Mouse (Mus musculus): ENCODE data around the gene Slc30a2. TPM values are rescaled to one million over a fixed set of nuclear protein-coding genes. Genes with fewer than 3 reads are reported as not detected.
"Not testable (repeated sequence)": the region's sequence is repeated elsewhere in the genome, so short reads cannot be mapped to it uniquely, and the experiment has no call there.

The Slc30a2 gene
- total RNA-seq, 4 experiments from 2014 or later, result 3.4 to 20.1 (median 11.8) TPM

- DNase-seq (ENCODE audit: low spot score in 2 of 2), result peak; percentile 55 to 70
Measured at GRCm38 (mm10) chr4:134356591-134357460, 13.8 kb downstream of the Slc30a2 start.

DNA sequence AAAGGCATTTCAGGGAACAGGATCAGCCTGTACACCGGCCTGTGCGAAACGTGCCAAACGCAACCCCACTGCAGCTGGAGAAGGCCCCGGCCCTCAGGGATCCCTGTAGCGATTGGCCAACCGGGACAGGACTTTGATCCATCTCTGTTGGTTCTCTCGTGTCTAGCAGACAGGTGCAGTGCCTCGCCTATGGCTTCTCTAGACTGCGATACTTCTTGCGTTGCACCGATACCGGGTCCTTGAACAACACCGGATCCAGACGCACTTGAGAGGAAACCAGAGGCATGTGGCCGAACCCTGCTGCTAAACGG is 14.4 kb downstream of the Slc30a2 start:
- no peak for DNase-seq (ENCODE audit: low spot score in 2 of 2)

DNA sequence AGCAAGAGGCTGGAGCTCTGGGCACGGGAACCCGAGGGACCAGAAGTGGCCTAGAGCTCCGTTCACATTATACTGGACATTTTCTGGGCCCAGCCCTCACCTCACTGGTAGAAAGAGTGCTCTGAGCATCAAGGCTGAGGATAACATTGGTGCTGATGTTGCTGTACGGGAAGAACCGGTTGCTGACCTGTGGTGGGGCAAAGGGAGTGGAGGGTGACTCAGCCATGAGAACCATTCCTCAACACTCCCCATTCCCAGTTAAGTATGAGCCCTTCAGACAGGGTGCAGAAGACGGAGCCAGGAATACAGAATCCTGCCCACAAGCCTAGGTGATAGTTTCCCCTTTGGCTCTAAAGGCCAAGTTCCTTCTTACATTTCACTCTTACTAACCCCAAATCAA is 16.7 kb downstream of the Slc30a2 start:
- no peak for DNase-seq (ENCODE audit: low spot score in 2 of 2)

DNA sequence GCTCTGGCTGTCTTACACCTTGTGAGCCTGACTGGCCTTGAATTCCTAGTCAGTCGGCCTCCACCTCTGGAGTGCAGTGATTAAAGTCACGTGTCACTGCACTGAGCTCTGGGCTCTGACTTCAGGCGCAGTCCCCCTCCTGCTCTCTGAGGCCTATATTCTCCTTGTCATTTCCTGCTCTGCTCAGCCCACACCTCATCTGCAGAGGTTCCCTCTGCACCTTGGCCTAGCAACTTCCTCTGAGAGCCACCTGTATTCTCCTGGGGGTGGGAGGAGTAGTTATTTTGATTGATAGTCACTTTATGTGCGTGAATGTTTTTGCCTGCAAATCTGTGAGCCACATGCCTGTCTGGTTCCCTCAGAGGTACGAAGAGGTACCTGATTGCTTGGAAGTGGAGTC is 18.2 kb downstream of the Slc30a2 start:
- DNase-seq (ENCODE audit: low spot score in 2 of 2), result no peak

DNA sequence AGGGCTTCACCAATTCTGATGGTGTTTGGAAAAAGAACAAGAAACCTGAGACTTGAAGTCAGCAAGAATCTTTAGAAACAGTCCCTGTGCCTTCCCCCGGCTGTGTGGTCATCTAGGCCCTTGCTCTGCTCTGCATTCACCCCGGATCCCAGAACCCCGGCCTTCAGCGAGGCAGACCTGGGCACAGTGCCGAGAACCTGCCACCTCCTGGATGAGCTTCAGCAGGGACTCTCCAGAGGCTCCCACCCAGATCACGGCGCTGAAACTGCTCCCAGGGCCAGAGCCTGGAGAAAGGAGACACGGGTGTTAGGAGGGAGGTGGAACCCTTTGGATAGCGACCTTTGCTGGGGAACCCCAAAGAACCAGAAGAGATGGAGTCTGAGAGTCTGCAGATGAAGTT is 19.1 kb downstream of the Slc30a2 start:
- DNase-seq (ENCODE audit: low spot score in 2 of 2), result no peak

DNA sequence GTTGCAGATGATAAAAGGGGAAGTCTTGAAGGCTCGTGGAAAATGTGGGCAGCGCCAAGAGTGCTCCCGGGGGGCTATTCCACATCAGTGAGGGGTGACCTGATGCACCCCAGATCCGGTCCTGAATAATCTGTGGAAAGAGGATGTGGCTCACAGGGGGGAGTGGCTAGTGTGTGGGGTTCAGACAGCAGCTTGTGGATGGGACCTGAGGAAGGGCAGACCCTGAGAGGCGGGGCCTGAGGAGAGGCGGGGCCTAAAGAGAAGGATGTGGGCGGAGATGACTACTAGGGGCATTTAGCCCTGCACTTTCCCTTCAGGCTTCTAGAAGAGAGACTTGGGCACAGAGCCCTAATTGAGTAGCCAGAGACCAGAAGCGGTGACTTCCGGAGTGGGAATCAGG is 19.6 kb downstream of the Slc30a2 start:
- no peak for DNase-seq (ENCODE audit: low spot score in 2 of 2)

- DNase-seq (ENCODE audit: low spot score in 2 of 2), result no peak
Measured at GRCm38 (mm10) chr4:134365280-134365679, 22.3 kb downstream of the Slc30a2 start.

DNA sequence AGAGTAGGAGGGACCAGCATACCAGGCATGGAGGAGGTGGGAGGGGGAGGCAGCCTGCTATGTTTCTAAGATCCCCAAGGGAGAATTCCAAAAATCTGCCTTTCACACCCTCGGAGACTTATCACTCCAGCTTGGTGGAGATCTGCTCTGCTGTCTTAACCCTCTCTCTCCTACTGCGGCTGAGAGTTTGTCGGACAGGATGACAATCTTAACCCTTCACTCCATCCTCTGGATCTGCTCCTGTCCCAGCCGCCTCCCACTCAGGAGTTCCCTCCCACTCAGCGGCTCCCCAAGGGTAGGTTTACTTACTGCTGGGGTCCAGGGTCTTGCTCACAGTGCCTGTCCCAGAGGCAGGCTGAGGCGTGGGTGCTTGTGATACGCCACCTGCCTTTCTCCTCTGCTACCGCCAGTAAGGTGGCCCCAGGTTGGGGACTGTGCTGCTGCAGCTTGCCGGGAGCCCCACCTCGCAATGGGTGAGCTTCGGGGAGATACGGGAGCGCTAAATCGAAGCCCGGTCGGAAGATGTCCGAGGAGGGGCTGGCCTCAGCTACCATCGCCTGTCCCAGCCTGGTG is 27.8 kb downstream of the Slc30a2 start:
- no peak for DNase-seq (ENCODE audit: low spot score in 2 of 2)

- DNase-seq (ENCODE audit: low spot score in 2 of 2), result peak in 1 of 2 experiments; percentile 26
Measured at GRCm38 (mm10) chr4:134371316-134371855, 28.4 kb downstream of the Slc30a2 start.

GRCm38 (mm10) chr4:134372294-134372747 is 29.3 kb downstream of the Slc30a2 start:
- peak; percentile 63 to 78 for DNase-seq (ENCODE audit: low spot score in 2 of 2)

DNA sequence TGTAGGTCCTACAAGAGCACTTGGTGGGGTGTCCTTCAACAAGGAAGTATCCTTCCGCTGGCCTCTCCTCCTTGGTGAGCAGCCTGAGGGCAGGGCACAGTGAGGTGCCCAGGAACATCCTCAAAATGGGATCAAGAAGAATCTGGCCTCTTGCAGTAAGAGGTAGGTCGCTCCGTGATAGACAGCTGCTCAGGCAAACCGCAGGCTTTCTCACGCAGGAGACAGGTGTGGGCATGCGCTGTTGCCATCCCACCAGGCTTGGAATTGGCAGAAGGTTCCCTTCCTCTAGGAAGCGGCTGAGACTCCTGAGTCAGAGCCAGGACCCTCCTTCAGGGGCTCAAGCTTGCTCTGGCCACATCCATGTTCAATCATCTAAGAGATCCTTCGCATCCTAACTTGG is 30.3 kb downstream of the Slc30a2 start:
- no peak for DNase-seq (ENCODE audit: low spot score in 2 of 2)

- DNase-seq (ENCODE audit: low spot score in 2 of 2), result no peak
Measured at GRCm38 (mm10) chr4:134374306-134374705, 31.3 kb downstream of the Slc30a2 start.

DNA sequence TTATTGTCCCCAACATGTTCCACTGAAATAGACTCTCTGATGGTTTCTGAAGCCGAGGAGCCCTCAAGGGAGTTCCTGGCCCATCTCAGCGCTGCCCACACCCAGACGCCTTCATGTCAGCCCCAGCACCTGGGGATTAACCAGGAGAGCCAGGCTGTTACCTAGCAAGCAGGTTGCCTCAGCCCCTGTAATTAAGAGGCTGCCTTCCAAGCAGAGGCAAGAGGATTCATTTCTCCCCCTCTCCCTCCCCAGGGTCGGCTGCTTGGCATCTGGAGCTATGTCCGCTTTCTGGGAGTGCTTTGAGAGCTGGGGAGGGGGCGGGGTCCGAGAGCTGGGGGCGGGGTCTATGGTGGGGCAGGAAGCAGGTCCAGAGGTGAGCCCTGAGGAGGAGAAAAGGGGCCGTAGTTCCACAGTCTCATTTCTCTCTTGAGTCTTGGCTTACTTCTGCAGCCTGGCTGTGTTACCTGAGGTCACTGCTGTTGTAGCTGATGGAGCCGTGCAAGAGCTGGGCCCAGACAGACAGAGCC is 35.2 kb downstream of the Slc30a2 start:
- DNase-seq (ENCODE audit: low spot score in 2 of 2), result no peak

DNA sequence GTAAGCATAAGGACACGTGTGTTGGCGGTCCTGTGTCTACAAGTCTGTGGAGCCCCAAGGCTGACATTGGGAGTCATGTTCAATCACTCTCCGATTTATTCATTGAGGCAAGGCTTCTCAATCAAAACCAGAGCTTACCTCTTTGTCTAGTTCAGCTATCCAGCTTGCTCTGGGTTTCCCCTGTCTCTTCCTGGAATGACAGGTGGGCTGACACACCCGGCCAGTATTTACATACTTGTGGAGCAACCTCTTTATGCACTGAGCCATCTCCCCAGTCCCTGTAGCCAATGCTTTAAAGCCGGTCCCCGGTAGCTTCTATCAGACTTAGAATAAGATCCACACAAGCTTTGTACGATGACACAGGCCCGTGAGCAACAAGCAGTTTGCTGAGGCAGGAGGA is 36.5 kb downstream of the Slc30a2 start:
- no peak for DNase-seq (ENCODE audit: low spot score in 2 of 2)

GRCm38 (mm10) chr4:134383750-134384149 is 40.8 kb downstream of the Slc30a2 start, which contains the start of gene Extl1:
Extl1 (minus strand) TSS chr4:134383850.
- DNase-seq (ENCODE audit: low spot score in 2 of 2), result not testable (repeated sequence)

DNA sequence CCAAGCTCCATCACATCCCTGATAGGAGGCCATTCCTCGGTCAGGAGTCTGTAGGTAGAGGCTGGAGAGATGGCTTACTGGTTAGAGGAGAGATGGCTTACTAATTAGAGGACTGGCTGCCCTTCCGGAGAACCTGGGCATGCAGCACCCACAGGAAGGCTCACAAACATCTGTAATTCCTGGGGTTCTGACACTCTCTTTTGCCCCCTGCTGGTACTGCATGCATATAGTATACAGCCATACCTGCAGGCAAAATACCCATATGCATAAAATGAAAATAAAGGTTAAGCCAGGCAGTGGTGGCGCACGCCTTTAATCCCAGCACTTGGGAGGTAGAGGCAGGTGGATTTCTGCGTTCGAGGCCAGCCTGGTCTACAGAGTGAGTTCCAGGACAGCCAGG is 44.3 kb downstream of the Slc30a2 start:
- DNase-seq (ENCODE audit: low spot score in 2 of 2), result no peak

DNA sequence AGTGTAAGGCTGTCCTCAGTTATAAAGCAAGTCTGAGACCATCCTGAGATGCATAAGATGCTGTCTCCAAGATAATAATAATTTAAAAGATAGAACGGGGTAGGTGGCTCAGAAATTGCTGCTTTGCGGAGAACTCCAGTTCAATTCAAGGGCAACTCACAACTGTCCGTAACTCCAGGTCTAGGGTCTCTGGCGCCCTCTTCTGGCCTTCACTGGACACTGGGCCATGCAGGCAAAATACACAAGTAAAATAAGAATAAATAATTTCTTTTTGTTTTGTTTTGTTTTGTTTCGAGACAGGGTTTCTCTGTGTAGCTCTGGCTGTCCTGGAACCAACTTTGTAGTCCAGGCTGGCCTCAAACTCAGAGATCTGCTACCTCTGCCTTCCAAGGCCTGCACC is 45.4 kb downstream of the Slc30a2 start:
- peak; percentile 46 to 49 for DNase-seq (ENCODE audit: low spot score in 2 of 2)

- no peak for DNase-seq (ENCODE audit: low spot score in 2 of 2)
Measured at GRCm38 (mm10) chr4:134391636-134392035, 48.7 kb downstream of the Slc30a2 start.

GRCm38 (mm10) chr4:134392595-134392994 is 49.6 kb downstream of the Slc30a2 start:
- DNase-seq (ENCODE audit: low spot score in 2 of 2), result no peak

DNA sequence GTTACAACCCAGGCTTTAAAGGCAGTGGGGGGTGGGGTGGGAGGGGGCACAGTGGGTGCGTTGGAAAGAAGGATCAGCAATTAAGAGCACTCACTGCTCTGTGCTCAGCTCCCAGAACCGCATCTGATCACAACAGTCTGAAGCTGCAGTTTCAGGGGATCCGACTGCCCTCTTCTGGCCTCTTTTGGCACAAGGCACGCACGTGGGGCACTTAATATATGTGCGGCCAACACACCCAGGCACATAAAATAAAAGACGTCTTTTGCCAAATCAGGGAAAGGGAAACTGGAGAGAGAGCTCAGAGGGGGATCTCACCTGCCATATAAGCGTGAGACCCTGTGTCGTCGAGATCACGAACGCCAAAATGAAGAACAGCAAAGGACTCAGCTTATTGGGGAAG is 50.0 kb downstream of the Slc30a2 start:
- no peak for DNase-seq (ENCODE audit: low spot score in 2 of 2)

- DNase-seq (ENCODE audit: low spot score in 2 of 2), result no peak
Measured at GRCm38 (mm10) chr4:134395142-134395541, 52.2 kb downstream of the Slc30a2 start.
